Mouse (Mus musculus): ENCODE results near the gene Hnrnph2.

DNA sequence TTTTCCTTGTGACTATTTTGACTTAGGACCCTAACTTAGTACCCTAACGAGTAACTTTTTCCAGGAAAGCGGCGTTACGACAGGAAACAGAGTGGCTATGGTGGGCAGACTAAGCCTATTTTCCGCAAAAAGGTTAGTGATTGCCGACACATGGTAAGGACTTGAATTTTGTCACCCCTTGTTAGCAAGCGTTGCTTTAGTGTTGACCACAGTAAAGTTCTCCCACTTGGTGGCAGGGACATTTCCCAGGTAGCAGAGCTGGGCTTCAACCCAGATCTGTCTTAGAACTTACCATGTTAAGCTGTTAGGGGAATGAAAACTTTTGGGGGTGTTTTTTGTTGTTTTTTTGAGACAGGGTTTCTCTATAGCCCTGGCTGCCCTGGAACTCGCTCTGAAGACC is 14.5 kb upstream of the Hnrnph2 start:
- TF ChIP-seq CTCF (IDR thresholded peaks at IDR 0.05; ENCODE audit: borderline replicate concordance, control insufficient read depth, extremely low read depth, insufficient read depth, low read length, poor library complexity) (no peak), POLR2A (IDR thresholded peaks at IDR 0.05; ENCODE audit: control insufficient read depth, extremely low read depth, insufficient read depth, low read length, poor library complexity) (no peak)

All from thymus, adult 2 months (tissue).